Mouse (Mus musculus): ENCODE measurements around the gene Alg2. TPM values are rescaled to one million over a fixed set of nuclear protein-coding genes. Genes with fewer than 3 reads are reported as not detected.

Gene Alg2
- polyA plus RNA-seq, 1 experiment from 2014 or later, result 74.7 TPM

GRCm38 (mm10) chr4:47437365-47438340, 36.5 kb downstream of the Alg2 start:
- no peak overlapping the region for H3K27ac ChIP-seq (ENCODE audit: low read depth, low read length)
- H3K27me3 ChIP-seq (ENCODE audit: control insufficient read depth, insufficient read depth, low read length), result peaks cover 3% of the 10 kb centered on the region
- 1% methylated on average over 33 of the region's 33 CpGs for WGBS

DNA sequence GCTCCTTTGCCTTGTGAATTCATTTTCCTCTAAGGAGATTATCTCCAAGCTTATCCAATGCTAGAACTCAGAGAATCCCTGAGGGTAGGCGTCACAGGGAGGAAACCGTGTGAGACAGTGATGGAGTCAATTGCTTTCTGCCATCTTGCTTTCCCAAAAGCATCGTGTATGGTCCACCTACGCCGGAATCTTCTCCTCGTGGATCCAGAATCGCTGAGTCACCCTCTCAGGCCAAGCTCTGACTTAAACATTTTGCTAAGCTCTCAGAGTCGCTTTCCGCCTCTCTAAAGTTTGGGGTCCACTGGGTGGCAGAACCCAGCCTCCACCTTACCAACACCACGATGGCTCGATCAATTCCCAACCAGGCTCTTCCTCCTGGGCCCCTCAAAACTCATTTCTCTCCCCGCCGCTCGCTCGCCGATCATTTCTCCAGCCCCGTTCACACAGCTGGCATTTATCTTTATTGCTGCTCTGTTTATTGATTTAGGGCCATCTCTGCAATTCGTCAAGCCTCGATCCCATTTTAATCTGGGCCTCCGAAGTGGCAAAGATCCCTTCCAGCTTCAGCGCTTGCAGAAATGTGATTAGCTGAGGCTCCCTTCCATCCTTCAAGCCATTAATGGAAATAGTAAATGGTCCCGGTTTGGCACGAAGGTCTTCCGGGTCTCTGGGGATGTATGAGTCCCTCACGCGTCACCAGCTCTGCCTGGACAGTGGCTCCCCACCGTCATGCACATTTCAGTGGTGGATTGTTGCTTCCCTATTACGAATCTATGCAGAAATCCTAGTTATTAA, 38.4 kb downstream of the Alg2 start:
- 58% methylated on average over 28 of the region's 28 CpGs for WGBS

More at GRCm38 (mm10) chr4:47437365-47438340, 36.5 kb downstream of the Alg2 start:
- peak overlapping the region; percentile 52 for H3K4me3 ChIP-seq (ENCODE audit: low read length)
- ATAC-seq (ENCODE audit: low FRiP score, low TSS enrichment), result peak; percentile 90
- no peaks in the 10 kb centered on the region for H3K9me3 ChIP-seq (ENCODE audit: control insufficient read depth, low read length)
- H3K9ac ChIP-seq (ENCODE audit: low read depth, low read length), result peak overlapping the region; percentile 65
- no peaks in the 10 kb centered on the region for H3K36me3 ChIP-seq (ENCODE audit: control insufficient read depth, insufficient read depth, low read length)
- H3K4me1 ChIP-seq (ENCODE audit: control insufficient read depth, insufficient read depth, low read length), result peaks cover 2% of the 10 kb centered on the region; the same call in 1 of the 2 replicates
- peak overlapping the region; percentile 86 for H3K4me2 ChIP-seq (replicated peaks; ENCODE audit: low read depth, low read length)

DNA sequence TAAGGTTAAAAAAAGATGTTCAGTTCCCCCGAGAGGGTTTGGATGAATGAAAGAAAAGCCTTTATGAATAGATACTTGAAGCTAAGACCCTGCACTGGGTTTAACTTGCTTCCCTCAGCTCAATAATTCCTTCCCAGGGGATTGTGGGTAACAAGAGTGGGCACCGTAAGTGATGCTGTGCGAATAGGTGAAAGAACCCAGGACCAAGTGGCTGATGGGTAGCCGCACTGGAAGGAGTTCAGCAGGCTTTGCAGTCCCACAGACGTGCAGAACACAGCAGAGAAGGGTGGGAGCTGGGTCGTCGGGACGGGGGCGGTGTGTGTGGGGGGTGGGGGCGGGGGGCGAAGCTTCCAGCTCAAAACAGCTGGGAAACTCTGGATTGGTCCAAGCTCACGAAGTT, 39.0 kb downstream of the Alg2 start:
- Histone ChIP-seq H3K9me3 (ENCODE audit: control insufficient read depth, low read length) (no peaks in the 10 kb centered on the region), H3K27ac (ENCODE audit: low read depth, low read length) (no peak overlapping the region), H3K36me3 (ENCODE audit: control insufficient read depth, insufficient read depth, low read length) (no peaks in the 10 kb centered on the region), H3K27me3 (ENCODE audit: control insufficient read depth, insufficient read depth, low read length) (peaks cover 3% of the 10 kb centered on the region), H3K4me2 (replicated peaks; ENCODE audit: low read depth, low read length) (no peak overlapping the region), H3K4me3 (ENCODE audit: low read length) (no peak overlapping the region), H3K9ac (ENCODE audit: low read depth, low read length) (no peak overlapping the region), H3K4me1 (ENCODE audit: control insufficient read depth, insufficient read depth, low read length) (peaks cover 2% of the 10 kb centered on the region; the same call in 1 of the 2 replicates)
- 67% methylated on average over 12 of the region's 12 CpGs for WGBS
- ATAC-seq (ENCODE audit: low FRiP score, low TSS enrichment), result no peak

More for the DNA sequence above, 38.4 kb downstream of the Alg2 start:
- no peak overlapping the region for H3K4me3 ChIP-seq (ENCODE audit: low read length)
- no peak overlapping the region for H3K9ac ChIP-seq (ENCODE audit: low read depth, low read length)
- H3K4me1 ChIP-seq (ENCODE audit: control insufficient read depth, insufficient read depth, low read length), result peaks cover 2% of the 10 kb centered on the region; the same call in 1 of the 2 replicates
- H3K36me3 ChIP-seq (ENCODE audit: control insufficient read depth, insufficient read depth, low read length), result no peaks in the 10 kb centered on the region
- no peaks in the 10 kb centered on the region for H3K9me3 ChIP-seq (ENCODE audit: control insufficient read depth, low read length)
- no peak for ATAC-seq (ENCODE audit: low FRiP score, low TSS enrichment)
- H3K27me3 ChIP-seq (ENCODE audit: control insufficient read depth, insufficient read depth, low read length), result peaks cover 3% of the 10 kb centered on the region
- no peak overlapping the region for H3K4me2 ChIP-seq (replicated peaks; ENCODE audit: low read depth, low read length)
- no peak overlapping the region for H3K27ac ChIP-seq (ENCODE audit: low read depth, low read length)

DNA sequence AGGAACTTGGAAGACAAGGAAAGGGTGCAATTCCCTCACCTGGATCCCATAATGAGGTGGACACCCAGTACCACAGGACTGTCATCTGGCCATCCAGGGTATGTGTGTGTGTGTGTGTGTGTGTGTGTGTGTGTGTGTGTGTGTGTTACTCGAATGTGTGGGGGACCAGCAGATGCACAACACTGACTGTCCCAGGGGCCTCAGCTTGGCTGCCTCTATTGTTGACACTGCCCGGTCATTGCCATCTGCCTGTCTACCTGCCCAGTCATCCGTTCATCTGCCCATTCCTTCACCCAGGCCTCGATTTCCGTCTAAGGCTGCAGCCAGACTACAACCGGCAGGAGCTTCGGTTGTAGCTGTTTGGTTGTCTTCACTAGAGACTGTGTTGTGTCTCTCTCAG, 41.4 kb downstream of the Alg2 start:
- 78% methylated on average over 7 of the region's 7 CpGs for WGBS
- no peak overlapping the region for H3K27ac ChIP-seq (ENCODE audit: low read depth, low read length)
- H3K4me2 ChIP-seq (replicated peaks; ENCODE audit: low read depth, low read length), result no peak overlapping the region
- H3K4me1 ChIP-seq (ENCODE audit: control insufficient read depth, insufficient read depth, low read length), result peaks cover 2% of the 10 kb centered on the region; the same call in 1 of the 2 replicates
- H3K36me3 ChIP-seq (ENCODE audit: control insufficient read depth, insufficient read depth, low read length), result no peaks in the 10 kb centered on the region
- H3K9ac ChIP-seq (ENCODE audit: low read depth, low read length), result no peak overlapping the region
- peaks cover 3% of the 10 kb centered on the region for H3K27me3 ChIP-seq (ENCODE audit: control insufficient read depth, insufficient read depth, low read length)
- no peak overlapping the region for H3K4me3 ChIP-seq (ENCODE audit: low read length)
- no peak for ATAC-seq (ENCODE audit: low FRiP score, low TSS enrichment)
- no peaks in the 10 kb centered on the region for H3K9me3 ChIP-seq (ENCODE audit: control insufficient read depth, low read length)

GRCm38 (mm10) chr4:47431081-47431480, 43.1 kb downstream of the Alg2 start:
- H3K36me3 ChIP-seq (ENCODE audit: control insufficient read depth, insufficient read depth, low read length), result no peaks in the 10 kb centered on the region
- 86% methylated on average over 5 of the region's 5 CpGs for WGBS
- ATAC-seq (ENCODE audit: low FRiP score, low TSS enrichment), result no peak

GRCm38 (mm10) chr4:47430557-47430956, 43.6 kb downstream of the Alg2 start:
- no peaks in the 10 kb centered on the region for H3K9me3 ChIP-seq (ENCODE audit: control insufficient read depth, low read length)
- 49% methylated on average over 6 of the region's 6 CpGs for WGBS
- no peaks in the 10 kb centered on the region; the same call in 1 of the 2 replicates for H3K4me1 ChIP-seq (ENCODE audit: control insufficient read depth, insufficient read depth, low read length)
- H3K4me3 ChIP-seq (ENCODE audit: low read length), result no peak overlapping the region
- ATAC-seq (ENCODE audit: low FRiP score, low TSS enrichment), result no peak
- H3K9ac ChIP-seq (ENCODE audit: low read depth, low read length), result no peak overlapping the region
- H3K27me3 ChIP-seq (ENCODE audit: control insufficient read depth, insufficient read depth, low read length), result 0 out of 2 replicates have a peak, but pooled peaks cover 5% of the 10 kb centered on the region
- H3K36me3 ChIP-seq (ENCODE audit: control insufficient read depth, insufficient read depth, low read length), result no peaks in the 10 kb centered on the region
- H3K27ac ChIP-seq (ENCODE audit: low read depth, low read length), result no peak overlapping the region
- no peak overlapping the region for H3K4me2 ChIP-seq (replicated peaks; ENCODE audit: low read depth, low read length)

More at GRCm38 (mm10) chr4:47431081-47431480, 43.1 kb downstream of the Alg2 start:
- Histone ChIP-seq H3K27ac (ENCODE audit: low read depth, low read length) (no peak overlapping the region), H3K9me3 (ENCODE audit: control insufficient read depth, low read length) (no peaks in the 10 kb centered on the region), H3K4me2 (replicated peaks; ENCODE audit: low read depth, low read length) (no peak overlapping the region), H3K9ac (ENCODE audit: low read depth, low read length) (no peak overlapping the region), H3K27me3 (ENCODE audit: control insufficient read depth, insufficient read depth, low read length) (0 out of 2 replicates have a peak, but pooled peaks cover 5% of the 10 kb centered on the region), H3K4me3 (ENCODE audit: low read length) (no peak overlapping the region), H3K4me1 (ENCODE audit: control insufficient read depth, insufficient read depth, low read length) (peaks cover 2% of the 10 kb centered on the region; the same call in 1 of the 2 replicates)

GRCm38 (mm10) chr4:47427606-47428005, 46.5 kb downstream of the Alg2 start:
- Histone ChIP-seq H3K36me3 (ENCODE audit: control insufficient read depth, insufficient read depth, low read length) (no peaks in the 10 kb centered on the region), H3K4me1 (ENCODE audit: control insufficient read depth, insufficient read depth, low read length) (peaks cover 16% of the 10 kb centered on the region), H3K4me2 (replicated peaks; ENCODE audit: low read depth, low read length) (no peak overlapping the region), H3K9me3 (ENCODE audit: control insufficient read depth, low read length) (no peaks in the 10 kb centered on the region), H3K27ac (ENCODE audit: low read depth, low read length) (no peak overlapping the region), H3K4me3 (ENCODE audit: low read length) (no peak overlapping the region), H3K9ac (ENCODE audit: low read depth, low read length) (no peak overlapping the region), H3K27me3 (ENCODE audit: control insufficient read depth, insufficient read depth, low read length) (0 out of 2 replicates have a peak, but pooled peaks cover 5% of the 10 kb centered on the region)
- WGBS, result 71% methylated on average over 3 of the region's 3 CpGs
- ATAC-seq (ENCODE audit: low FRiP score, low TSS enrichment), result no peak

DNA sequence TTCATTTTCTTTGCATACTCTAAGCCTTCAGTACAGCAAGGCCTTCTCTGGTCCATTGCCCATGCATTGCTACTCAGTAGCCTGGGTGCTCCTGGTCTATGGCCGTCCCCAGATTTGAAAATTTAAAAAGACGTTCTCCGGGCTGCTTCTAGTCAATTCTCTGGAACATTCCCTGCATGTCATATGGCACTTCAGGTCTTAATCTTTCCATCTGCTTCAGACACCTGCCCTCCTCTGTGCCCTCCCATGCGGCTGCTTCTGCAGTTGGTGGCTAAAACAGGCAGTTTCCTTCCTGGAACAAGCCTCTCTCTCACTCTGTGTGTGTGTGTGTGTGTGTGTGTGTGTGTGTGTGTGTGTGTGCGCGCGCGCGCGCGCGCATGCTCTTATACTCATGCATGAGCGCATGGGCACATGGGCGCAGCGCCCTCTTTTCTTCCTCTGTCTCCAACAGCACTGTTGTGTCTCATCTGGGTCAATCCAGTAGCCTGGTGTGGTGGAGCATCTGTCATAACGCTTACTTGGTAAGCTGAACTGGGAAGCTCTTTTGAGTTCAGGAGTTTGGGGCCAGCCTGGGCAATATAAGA, 48.8 kb downstream of the Alg2 start:
- Histone ChIP-seq H3K4me2 (replicated peaks; ENCODE audit: low read depth, low read length) (no peak overlapping the region), H3K4me1 (ENCODE audit: control insufficient read depth, insufficient read depth, low read length) (peaks cover 16% of the 10 kb centered on the region), H3K9me3 (ENCODE audit: control insufficient read depth, low read length) (no peaks in the 10 kb centered on the region), H3K27me3 (ENCODE audit: control insufficient read depth, insufficient read depth, low read length) (0 out of 2 replicates have a peak, but pooled peaks cover 5% of the 10 kb centered on the region), H3K9ac (ENCODE audit: low read depth, low read length) (no peak overlapping the region), H3K36me3 (ENCODE audit: control insufficient read depth, insufficient read depth, low read length) (no peaks in the 10 kb centered on the region), H3K27ac (ENCODE audit: low read depth, low read length) (no peak overlapping the region), H3K4me3 (ENCODE audit: low read length) (no peak overlapping the region)
- no peak for ATAC-seq (ENCODE audit: low FRiP score, low TSS enrichment)
- 80% methylated on average over 16 of the region's 16 CpGs for WGBS
